Mouse (Mus musculus) large intestine, adult 2 months (tissue): Measurements from ENCODE around the gene Aig1. TPM values are rescaled to one million over a fixed set of nuclear protein-coding genes. Genes with fewer than 3 reads are reported as not detected.

Source experiments
- DNase-seq: peaks from one replicate; pipeline ENCODE4 v3.0.0-alpha.2; 2012; ENCODE audit warnings: low read depth, low spot score
- WGBS: fragments of 180-500 bp; shearing (Covaris S2); methylation state at CpG from one replicate; pipeline ENCODE4 v1.1.7; 2018; 5-methylcytosine and 5-hydroxymethylcytosine counted together
- polyA plus RNA-seq: library from polyadenylated mRNA; depleted of rRNA; stranded (reverse); fragments of >200 nt; gene quantifications from 2 replicates; pipeline ENCODE4 v1.2.3, GENCODE M21; 2012

The Aig1 gene
- polyA plus RNA-seq, 1 experiment, result 69.8 TPM

GRCm38 (mm10) chr10:13855111-13855510, 13.7 kb downstream of the Aig1 start:
- WGBS, result 50% methylated on average over 3 of the region's 3 CpGs

GRCm38 (mm10) chr10:13850071-13850470, 18.7 kb downstream of the Aig1 start:
- DNase-seq, result no peak
- WGBS, result 26% methylated on average over 3 of the region's 3 CpGs

More at GRCm38 (mm10) chr10:13855111-13855510, 13.7 kb downstream of the Aig1 start:
- no peak for DNase-seq

GRCm38 (mm10) chr10:13849205-13849604, 19.6 kb downstream of the Aig1 start:
- 89% methylated on average over 2 of the region's 2 CpGs for WGBS

GRCm38 (mm10) chr10:13844864-13845263, 23.9 kb downstream of the Aig1 start:
- DNase-seq, result no peak
- 91% methylated on average over 4 of the region's 4 CpGs for WGBS

More at GRCm38 (mm10) chr10:13849205-13849604, 19.6 kb downstream of the Aig1 start:
- DNase-seq, result no peak

- no peak for DNase-seq
- WGBS, result 61% methylated on average over 3 of the region's 3 CpGs
Observed at GRCm38 (mm10) chr10:13843746-13844145, 25.0 kb downstream of the Aig1 start.

- DNase-seq, result no peak
- WGBS, result 63% methylated on average over 8 of the region's 8 CpGs
Observed at GRCm38 (mm10) chr10:13842855-13843254, 25.9 kb downstream of the Aig1 start.

GRCm38 (mm10) chr10:13838511-13839126, 30.2 kb downstream of the Aig1 start:
- 79% methylated on average over 6 of the region's 6 CpGs for WGBS
- DNase-seq, result no peak

GRCm38 (mm10) chr10:13837709-13838456, 30.9 kb downstream of the Aig1 start:
- no peak for DNase-seq
- WGBS, result 89% methylated on average over 21 of the region's 21 CpGs

DNA sequence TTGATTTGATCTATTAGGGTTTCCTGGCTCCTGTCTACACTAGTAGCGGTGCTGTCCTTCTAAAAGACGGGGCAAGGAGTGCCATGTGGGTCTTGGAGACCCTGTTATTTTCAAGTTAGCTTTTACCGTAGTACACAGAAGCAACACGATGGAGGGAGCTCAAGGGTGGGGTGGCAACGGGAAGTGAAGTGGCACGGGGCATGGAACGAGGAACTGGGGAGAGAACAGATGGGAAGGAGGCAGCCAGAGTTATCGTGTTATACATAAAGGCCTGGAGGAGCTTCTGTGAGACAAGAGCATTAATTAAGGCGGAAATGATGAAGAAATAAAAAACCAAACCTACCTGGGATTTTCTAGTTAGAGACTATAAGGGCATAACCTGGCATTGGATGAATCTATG, 31.8 kb downstream of the Aig1 start:
- 95% methylated on average over 9 of the region's 9 CpGs for WGBS

DNA sequence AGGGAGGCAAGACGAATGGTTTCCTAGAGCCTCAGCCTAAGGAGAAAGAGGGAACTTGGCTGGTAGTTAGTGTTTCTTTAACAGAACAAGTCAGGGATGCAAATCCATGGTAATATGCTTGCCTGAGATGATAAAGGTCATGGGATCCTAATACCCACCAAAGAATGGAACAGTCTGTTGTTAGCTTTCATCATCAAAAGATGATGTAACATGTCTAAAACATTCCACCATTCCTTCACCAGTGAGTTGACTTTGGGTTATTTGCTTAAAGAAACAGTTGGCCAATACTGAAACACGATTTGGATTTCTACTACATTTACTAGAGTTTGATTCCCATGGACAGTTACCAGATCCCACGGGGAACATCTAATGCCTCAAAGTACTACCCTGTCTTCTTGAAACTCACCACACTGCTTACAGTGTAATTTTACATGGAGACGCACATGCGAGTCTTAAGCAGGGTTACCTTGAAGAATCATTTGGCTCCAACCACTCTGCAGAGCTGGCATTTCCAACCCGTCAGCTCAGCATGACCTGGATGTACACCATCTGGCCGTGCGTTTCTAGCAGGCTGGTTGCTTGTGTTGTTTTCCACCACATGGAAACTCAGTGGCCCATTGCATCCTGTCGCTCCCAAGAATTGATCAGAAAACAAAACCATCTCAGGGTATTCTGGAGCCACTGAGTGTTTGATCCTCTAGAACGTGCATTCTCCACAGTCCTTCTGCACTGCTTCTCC, 32.9 kb downstream of the Aig1 start:
- 94% methylated on average over 10 of the region's 10 CpGs for WGBS
- no peak for DNase-seq

More for the DNA sequence above, 31.8 kb downstream of the Aig1 start:
- no peak for DNase-seq

DNA sequence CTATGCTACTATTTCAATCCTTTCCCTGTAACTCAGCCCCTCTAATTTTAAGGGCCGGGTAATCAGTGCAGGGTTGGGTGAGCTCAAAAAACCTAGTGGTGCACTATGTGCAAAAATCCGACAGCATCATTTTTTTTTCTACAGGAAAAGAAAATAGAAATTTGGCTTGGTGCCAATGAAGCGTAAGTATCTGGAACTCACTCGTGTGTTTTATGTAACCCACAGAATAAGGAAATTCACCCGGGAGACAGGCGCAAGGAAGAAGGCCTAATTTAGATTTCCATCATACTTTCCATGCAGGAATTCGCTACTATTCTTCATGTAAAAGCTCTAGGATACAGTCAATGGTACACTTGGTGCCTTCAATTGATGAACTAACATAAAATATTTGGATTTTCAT, 34.7 kb downstream of the Aig1 start:
- no peak for DNase-seq
- WGBS, result 48% methylated on average over 7 of the region's 7 CpGs

DNA sequence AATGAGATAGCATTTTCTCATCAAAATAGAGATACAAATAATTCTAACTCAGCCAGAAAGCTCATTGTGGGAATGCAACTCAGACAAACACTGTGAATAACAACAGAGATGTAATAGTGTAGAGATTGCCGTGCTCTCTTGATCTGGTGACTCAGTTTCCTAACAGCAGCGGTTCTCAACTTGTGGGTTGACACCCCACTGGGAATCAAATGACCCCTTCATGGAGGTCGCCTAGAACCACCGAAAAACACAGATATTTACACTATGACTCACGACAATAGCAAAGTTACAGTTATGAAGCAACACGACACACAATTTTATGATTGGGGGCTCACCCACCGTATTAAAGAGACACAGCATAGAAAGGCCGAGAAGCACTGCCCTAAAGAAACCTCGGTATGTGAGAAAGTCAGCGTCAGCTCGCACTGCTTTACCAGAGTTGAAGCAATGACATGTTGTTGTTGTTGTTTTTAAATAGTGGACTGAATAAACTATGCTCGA, 35.7 kb downstream of the Aig1 start:
- WGBS, result 76% methylated on average over 12 of the region's 12 CpGs

DNA sequence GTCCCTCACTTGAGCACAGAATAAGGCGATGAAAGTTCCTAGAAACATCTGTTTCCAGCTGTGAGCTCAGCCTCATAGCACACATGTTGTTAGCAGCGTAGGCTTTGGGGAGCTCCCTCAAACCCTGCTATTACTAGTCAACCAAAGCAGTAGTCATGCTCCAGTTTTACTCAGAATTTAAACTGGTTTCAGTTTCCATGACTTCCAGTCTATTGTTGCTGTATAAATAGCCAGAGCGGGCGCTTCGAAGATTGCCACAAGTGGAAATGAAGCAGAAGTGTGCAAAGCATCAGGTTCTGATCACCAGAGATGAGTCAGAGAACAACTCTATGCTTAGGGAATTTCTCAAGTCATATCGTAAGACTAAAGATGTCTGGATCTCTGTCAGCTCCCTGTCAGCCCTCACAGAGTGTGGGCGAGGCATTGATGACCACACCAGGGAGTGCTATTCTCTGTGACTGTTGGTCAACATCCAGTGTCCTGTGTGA, 36.2 kb downstream of the Aig1 start:
- DNase-seq, result no peak
- WGBS, result 64% methylated on average over 7 of the region's 7 CpGs

More for the DNA sequence above, 35.7 kb downstream of the Aig1 start:
- DNase-seq, result no peak

DNA sequence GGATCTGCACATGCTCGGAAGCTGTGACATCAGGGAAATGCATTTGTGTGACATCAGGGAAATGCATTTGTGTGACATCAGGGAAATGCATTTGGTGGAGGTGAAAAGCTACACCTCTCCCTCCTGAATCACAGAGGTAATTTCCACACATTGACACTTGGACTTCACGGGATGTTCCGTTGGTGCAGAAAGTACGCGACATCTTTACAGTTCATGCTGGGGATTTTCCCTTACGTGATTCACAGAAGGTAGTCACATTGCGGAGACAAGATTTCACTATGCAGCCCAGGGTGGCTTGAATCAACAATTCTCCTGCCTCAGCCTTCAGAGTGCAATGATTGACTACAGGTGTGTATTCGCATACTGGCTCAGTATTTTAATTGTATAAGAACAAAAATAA, 41.6 kb downstream of the Aig1 start:
- 96% methylated on average over 8 of the region's 8 CpGs for WGBS
- no peak for DNase-seq

- no peak for DNase-seq
- 92% methylated on average over 5 of the region's 5 CpGs for WGBS
Observed at GRCm38 (mm10) chr10:13813591-13813990, 55.2 kb downstream of the Aig1 start.

DNA sequence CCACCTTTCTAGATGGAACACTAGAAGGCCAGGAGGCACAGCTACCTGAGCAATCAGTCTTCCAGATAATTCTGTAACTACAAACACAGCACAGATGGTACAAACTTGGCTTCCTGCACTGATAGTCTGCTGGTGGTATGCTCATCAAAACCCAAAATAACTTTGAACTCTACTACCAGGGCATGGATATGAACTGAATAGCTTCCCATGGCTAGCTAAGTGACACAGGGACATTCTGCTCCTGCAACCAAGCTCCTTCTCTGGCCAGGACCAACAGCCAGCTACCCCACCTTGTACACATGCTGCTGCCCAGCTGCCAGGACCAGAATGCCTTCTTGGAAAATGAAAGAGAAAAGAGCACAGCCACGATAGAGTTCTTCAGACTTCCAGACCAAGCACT, 60.5 kb downstream of the Aig1 start:
- 84% methylated on average over 1 of the region's 1 CpGs for WGBS
- no peak for DNase-seq

GRCm38 (mm10) chr10:13806806-13807205, 62.0 kb downstream of the Aig1 start:
- DNase-seq, result no peak

DNA sequence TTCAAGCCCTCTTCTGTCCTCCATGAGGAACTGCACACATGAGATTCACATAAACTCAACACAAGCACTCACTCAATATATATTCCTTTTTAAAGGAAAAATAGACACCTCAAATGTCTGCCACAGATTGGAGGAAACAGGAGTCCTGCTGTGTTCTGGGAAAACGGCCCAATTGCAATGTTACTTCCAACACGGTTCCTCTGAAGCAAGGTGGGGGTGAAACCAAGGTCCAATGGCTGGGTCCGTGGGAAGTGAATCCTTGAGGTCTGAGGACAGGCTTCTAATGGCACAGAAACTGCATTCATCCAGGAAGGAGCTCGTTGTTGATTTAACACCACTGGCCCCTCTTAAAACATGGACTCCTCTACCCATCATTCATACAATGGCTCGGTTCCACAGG, 67.5 kb downstream of the Aig1 start:
- 94% methylated on average over 5 of the region's 5 CpGs for WGBS

GRCm38 (mm10) chr10:13793458-13793857, 75.3 kb downstream of the Aig1 start:
- 87% methylated on average over 1 of the region's 1 CpGs for WGBS
- DNase-seq, result no peak

More for the DNA sequence above, 67.5 kb downstream of the Aig1 start:
- DNase-seq, result no peak

GRCm38 (mm10) chr10:13792788-13793187, 76.0 kb downstream of the Aig1 start:
- WGBS, result 43% methylated on average over 8 of the region's 8 CpGs
- peak; percentile 19 for DNase-seq
